Mouse (Mus musculus): Measurements from ENCODE around the gene Gpt2. TPM values are rescaled to one million over a fixed set of nuclear protein-coding genes. Genes with fewer than 3 reads are reported as not detected.

Gene Gpt2
- polyA plus RNA-seq, 1 experiment from 2014 or later = 47.3 TPM

- Histone ChIP-seq H3K4me2 (replicated peaks) (no peak overlapping the region), H3K4me3 (no peak overlapping the region), H3K27ac (no peak overlapping the region), H3K4me1 (peaks cover 5% of the 10 kb centered on the region; the same call in 1 of the 2 replicates), H3K36me3 (no peaks in the 10 kb centered on the region), H3K9ac (no peak overlapping the region), H3K27me3 (no peaks in the 10 kb centered on the region), H3K9me3 (no peaks in the 10 kb centered on the region)
- ATAC-seq (ENCODE audit: insufficient number of reproducible peaks, insufficient read depth, low FRiP score, low TSS enrichment) = no peak
Observed at GRCm38 (mm10) chr8:85488631-85489030, 3.7 kb upstream of the Gpt2 start.

GRCm38 (mm10) chr8:85489546-85489945 lies 2.8 kb upstream of the Gpt2 start:
- Histone ChIP-seq H3K9me3 (no peaks in the 10 kb centered on the region), H3K4me3 (no peak overlapping the region)
- WGBS = 97% methylated on average over 8 of the region's 8 CpGs

DNA sequence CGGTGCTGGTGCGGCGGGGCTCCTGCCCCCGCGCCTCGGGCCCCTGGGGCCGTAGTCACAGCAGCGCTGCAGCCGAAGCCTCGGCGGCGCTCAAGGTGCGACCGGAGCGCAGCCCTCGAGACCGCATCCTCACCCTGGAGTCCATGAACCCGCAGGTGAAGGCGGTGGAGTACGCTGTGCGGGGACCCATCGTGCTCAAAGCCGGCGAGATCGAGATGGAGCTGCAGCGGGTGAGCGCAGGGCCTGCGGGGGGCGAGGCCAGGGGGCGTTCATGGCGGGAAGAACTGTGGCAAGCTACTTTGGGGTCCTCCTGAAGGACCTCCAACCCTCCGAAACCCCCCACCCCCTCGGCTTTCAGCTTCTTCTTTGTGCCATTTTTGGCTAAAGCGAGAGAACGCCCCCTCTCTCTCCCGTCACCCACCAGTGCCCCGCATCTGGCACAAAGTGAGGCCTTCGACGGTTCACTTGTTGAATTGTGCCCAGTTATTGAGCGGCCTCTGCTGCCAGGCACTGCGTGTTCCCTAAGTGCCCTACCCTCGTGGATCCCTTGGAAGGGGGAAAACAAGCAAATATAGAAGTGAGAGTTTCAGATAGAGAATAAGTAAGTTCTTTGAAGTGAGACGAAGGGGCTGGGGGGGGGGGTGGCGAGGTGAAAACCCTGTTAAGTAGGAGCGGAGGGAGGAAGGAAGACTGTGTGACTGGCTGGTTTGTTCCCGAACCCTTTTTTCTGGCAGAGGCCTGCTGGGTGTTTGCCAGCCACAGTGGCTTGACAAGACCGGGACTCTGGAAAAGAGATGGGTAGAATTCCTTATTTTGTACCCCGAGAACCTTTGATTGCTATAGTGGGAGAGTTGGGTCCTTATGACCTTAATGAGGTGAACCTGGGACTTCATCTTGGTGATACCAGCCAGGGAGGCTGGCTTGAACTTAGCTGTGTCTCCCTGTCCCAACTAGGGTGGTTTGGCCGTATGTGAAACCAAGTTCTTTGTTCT lies 860 bp downstream of the Gpt2 start:
- Histone ChIP-seq H3K4me2 (replicated peaks) (peak overlapping the region; percentile 82), H3K27me3 (no peaks in the 10 kb centered on the region), H3K9ac (peak overlapping the region; percentile 82), H3K4me1 (peaks cover 17% of the 10 kb centered on the region; the same call in 1 of the 2 replicates), H3K9me3 (no peaks in the 10 kb centered on the region), H3K27ac (no peak overlapping the region), H3K36me3 (no peaks in the 10 kb centered on the region), H3K4me3 (peak overlapping the region; percentile 79)
- no peak; the same call in 1 of the 2 replicates for ATAC-seq (ENCODE audit: insufficient number of reproducible peaks, insufficient read depth, low FRiP score, low TSS enrichment)
- WGBS = 6% methylated on average over 49 of the region's 49 CpGs

More at GRCm38 (mm10) chr8:85489546-85489945, 2.8 kb upstream of the Gpt2 start:
- H3K27ac ChIP-seq = no peak overlapping the region
- peaks cover 11% of the 10 kb centered on the region; the same call in 1 of the 2 replicates for H3K4me1 ChIP-seq
- H3K27me3 ChIP-seq = no peaks in the 10 kb centered on the region
- H3K9ac ChIP-seq = no peak overlapping the region
- ATAC-seq (ENCODE audit: insufficient number of reproducible peaks, insufficient read depth, low FRiP score, low TSS enrichment) = no peak
- no peak overlapping the region for H3K4me2 ChIP-seq (replicated peaks)
- H3K36me3 ChIP-seq = no peaks in the 10 kb centered on the region

- WGBS = 68% methylated on average over 5 of the region's 5 CpGs
- Histone ChIP-seq H3K27me3 (no peaks in the 10 kb centered on the region), H3K4me1 (peaks cover 17% of the 10 kb centered on the region; the same call in 1 of the 2 replicates), H3K4me2 (replicated peaks) (no peak overlapping the region), H3K9ac (no peak overlapping the region), H3K27ac (no peak overlapping the region), H3K4me3 (no peak overlapping the region), H3K36me3 (peaks cover 5% of the 10 kb centered on the region; the same call in 1 of the 2 replicates), H3K9me3 (no peaks in the 10 kb centered on the region)
- ATAC-seq (ENCODE audit: insufficient number of reproducible peaks, insufficient read depth, low FRiP score, low TSS enrichment) = no peak
Observed at GRCm38 (mm10) chr8:85496125-85496524, 3.7 kb downstream of the Gpt2 start.

DNA sequence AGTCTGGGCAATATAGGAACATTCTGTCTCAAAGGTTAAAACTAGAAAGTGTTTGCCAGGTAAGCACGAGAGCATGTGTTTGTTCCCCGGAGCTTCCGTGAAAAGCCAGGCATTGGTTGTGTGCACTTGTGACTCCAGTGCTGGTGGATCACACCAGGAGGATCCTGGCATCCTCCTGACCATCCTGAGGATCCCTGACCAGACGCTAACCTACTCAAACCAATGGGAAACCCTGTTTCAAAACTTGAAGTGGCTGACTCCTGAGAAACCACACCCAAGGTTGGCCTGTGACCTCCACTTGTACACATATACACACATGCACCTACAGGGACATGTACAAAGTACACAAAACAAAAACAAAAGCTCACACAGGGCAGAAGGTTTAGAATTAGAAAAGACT lies 4.4 kb downstream of the Gpt2 start:
- no peak for ATAC-seq (ENCODE audit: insufficient number of reproducible peaks, insufficient read depth, low FRiP score, low TSS enrichment)
- no peaks in the 10 kb centered on the region for H3K27me3 ChIP-seq
- no peak overlapping the region for H3K4me2 ChIP-seq (replicated peaks)
- no peak overlapping the region for H3K4me3 ChIP-seq
- 93% methylated on average over 4 of the region's 4 CpGs for whole genome bisulfite sequencing
- no peaks in the 10 kb centered on the region for H3K9me3 ChIP-seq
- peaks cover 16% of the 10 kb centered on the region; the same call in 1 of the 2 replicates for H3K4me1 ChIP-seq
- no peak overlapping the region for H3K9ac ChIP-seq
- H3K36me3 ChIP-seq = peaks cover 5% of the 10 kb centered on the region; the same call in 1 of the 2 replicates
- no peak overlapping the region for H3K27ac ChIP-seq

DNA sequence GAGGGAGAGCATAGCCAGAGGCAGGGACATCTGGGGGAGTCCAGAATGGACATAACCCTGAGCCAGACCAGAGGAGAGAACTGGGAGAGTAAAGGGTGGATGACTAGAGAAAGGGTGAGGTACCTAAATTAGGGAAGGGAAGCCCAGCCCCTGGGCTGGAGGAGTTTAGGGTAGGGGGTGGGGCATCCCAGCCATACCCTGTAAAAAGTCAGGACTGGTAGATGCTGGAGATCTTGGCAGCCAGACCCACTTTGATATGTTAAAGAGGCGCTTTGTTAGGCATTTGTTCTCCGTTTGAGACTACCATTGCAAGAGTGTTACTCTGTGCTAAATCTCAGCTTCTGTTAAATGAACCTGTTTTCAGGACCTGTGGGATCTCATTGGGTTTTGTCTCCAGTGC lies 6.2 kb downstream of the Gpt2 start:
- H3K27ac ChIP-seq = no peak overlapping the region
- ATAC-seq (ENCODE audit: insufficient number of reproducible peaks, insufficient read depth, low FRiP score, low TSS enrichment) = no peak
- H3K9me3 ChIP-seq = no peaks in the 10 kb centered on the region
- no peak overlapping the region for H3K9ac ChIP-seq
- H3K4me3 ChIP-seq = no peak overlapping the region
- H3K27me3 ChIP-seq = no peaks in the 10 kb centered on the region
- peaks cover 12% of the 10 kb centered on the region; the same call in 1 of the 2 replicates for H3K4me1 ChIP-seq
- no peak overlapping the region for H3K4me2 ChIP-seq (replicated peaks)
- peaks cover 13% of the 10 kb centered on the region; the same call in 1 of the 2 replicates for H3K36me3 ChIP-seq
- 23% methylated on average over 2 of the region's 2 CpGs for WGBS

DNA sequence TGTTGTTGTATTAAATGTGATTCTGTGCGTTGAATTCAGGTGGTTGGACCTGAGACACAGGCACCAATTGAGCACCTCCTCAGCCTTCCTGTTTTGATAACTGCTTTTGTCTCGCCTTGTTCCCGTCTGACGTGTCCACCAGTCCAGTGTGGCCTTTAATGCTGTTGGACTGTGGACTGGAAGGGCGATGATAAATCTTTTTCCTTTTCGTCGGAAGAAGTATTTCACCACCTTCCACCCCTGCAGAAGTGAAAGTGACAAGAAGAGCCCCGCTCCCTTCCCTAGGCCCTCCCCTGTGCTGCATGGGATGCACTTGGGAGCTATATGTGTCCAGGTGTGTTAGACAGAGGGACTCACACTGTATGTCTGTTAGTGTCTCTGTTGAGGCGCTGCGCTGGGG lies 8.1 kb downstream of the Gpt2 start:
- ATAC-seq (ENCODE audit: insufficient number of reproducible peaks, insufficient read depth, low FRiP score, low TSS enrichment) = no peak
- no peak overlapping the region for H3K4me2 ChIP-seq (replicated peaks)
- WGBS = 88% methylated on average over 10 of the region's 10 CpGs
- H3K27me3 ChIP-seq = no peaks in the 10 kb centered on the region
- H3K27ac ChIP-seq = no peak overlapping the region
- no peaks in the 10 kb centered on the region for H3K9me3 ChIP-seq
- no peak overlapping the region for H3K9ac ChIP-seq
- no peaks in the 10 kb centered on the region for H3K4me1 ChIP-seq
- peaks cover 26% of the 10 kb centered on the region for H3K36me3 ChIP-seq
- H3K4me3 ChIP-seq = no peak overlapping the region

- H3K27ac ChIP-seq = no peak overlapping the region
- no peak for ATAC-seq (ENCODE audit: insufficient number of reproducible peaks, insufficient read depth, low FRiP score, low TSS enrichment)
Observed at GRCm38 (mm10) chr8:85500955-85501685, 8.7 kb downstream of the Gpt2 start.

GRCm38 (mm10) chr8:85502381-85502780 lies 10.0 kb downstream of the Gpt2 start:
- H3K27me3 ChIP-seq = no peaks in the 10 kb centered on the region
- H3K9ac ChIP-seq = no peak overlapping the region
- no peak for ATAC-seq (ENCODE audit: insufficient number of reproducible peaks, insufficient read depth, low FRiP score, low TSS enrichment)
- no peak overlapping the region for H3K27ac ChIP-seq
- peaks cover 39% of the 10 kb centered on the region for H3K36me3 ChIP-seq
- H3K4me1 ChIP-seq = no peaks in the 10 kb centered on the region
- H3K9me3 ChIP-seq = no peaks in the 10 kb centered on the region
- H3K4me2 ChIP-seq (replicated peaks) = no peak overlapping the region
- 51% methylated on average over 2 of the region's 2 CpGs for WGBS
- no peak overlapping the region for H3K4me3 ChIP-seq

More at GRCm38 (mm10) chr8:85500955-85501685, 8.7 kb downstream of the Gpt2 start:
- H3K9me3 ChIP-seq = no peaks in the 10 kb centered on the region
- H3K36me3 ChIP-seq = peaks cover 33% of the 10 kb centered on the region
- H3K27me3 ChIP-seq = no peaks in the 10 kb centered on the region
- no peak overlapping the region for H3K4me3 ChIP-seq
- H3K9ac ChIP-seq = no peak overlapping the region; the same call in 1 of the 2 replicates
- 74% methylated on average over 11 of the region's 11 CpGs for WGBS
- no peak overlapping the region for H3K4me2 ChIP-seq (replicated peaks)
- H3K4me1 ChIP-seq = no peaks in the 10 kb centered on the region

DNA sequence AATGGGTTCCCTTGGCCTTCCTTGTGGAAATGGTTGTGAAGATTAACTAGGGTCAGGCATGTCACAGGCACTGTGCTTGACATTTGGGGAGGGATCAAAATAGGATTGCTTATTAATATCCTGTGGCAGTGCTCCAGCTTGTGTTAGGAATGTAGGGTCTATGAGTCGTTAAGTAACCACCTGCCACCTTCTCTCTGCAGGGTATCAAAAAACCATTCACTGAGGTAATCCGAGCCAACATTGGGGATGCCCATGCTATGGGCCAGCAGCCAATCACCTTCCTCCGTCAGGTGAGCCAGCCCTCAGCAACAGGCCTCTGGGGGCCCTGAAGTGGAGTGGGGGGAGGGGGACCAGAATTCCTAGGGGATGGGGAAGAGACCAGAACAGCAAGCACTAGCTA lies 10.7 kb downstream of the Gpt2 start:
- H3K27ac ChIP-seq = no peak overlapping the region
- H3K36me3 ChIP-seq = peaks cover 45% of the 10 kb centered on the region
- 41% methylated on average over 3 of the region's 3 CpGs for WGBS
- H3K4me1 ChIP-seq = no peaks in the 10 kb centered on the region
- no peak for ATAC-seq (ENCODE audit: insufficient number of reproducible peaks, insufficient read depth, low FRiP score, low TSS enrichment)
- no peaks in the 10 kb centered on the region for H3K27me3 ChIP-seq
- no peak overlapping the region for H3K4me3 ChIP-seq
- no peak overlapping the region for H3K4me2 ChIP-seq (replicated peaks)
- H3K9ac ChIP-seq = no peak overlapping the region
- no peaks in the 10 kb centered on the region for H3K9me3 ChIP-seq

DNA sequence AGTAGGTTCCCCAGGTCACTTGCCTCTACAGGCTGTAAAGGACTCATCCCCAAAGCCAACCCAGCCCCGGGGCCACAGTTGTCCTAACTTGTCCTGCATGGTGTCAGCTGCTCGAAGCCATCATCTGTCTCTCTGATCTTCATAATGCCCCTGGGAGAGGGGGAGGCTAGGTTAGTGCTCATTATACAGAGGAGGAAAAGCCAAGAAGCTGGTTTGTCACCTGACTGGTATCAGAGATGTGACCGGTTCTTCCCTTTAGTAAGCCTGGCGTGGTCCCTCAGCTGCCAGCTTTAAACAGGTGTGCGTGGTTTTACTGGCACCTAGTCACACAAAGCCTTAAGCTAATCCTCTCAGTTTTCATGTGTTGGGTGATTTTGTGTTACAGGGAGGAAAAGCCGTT lies 12.3 kb downstream of the Gpt2 start:
- Histone ChIP-seq H3K36me3 (peaks cover 62% of the 10 kb centered on the region), H3K4me1 (no peaks in the 10 kb centered on the region), H3K27me3 (no peaks in the 10 kb centered on the region), H3K4me3 (no peak overlapping the region), H3K27ac (no peak overlapping the region), H3K9me3 (no peaks in the 10 kb centered on the region), H3K9ac (no peak overlapping the region), H3K4me2 (replicated peaks) (no peak overlapping the region)
- 84% methylated on average over 6 of the region's 6 CpGs for WGBS
- no peak for ATAC-seq (ENCODE audit: insufficient number of reproducible peaks, insufficient read depth, low FRiP score, low TSS enrichment)

All from embryonic facial prominence, embryonic 12.5 days (tissue).